ENCODE assay signal across 39 mouse cellular contexts in genomic region chr7:24640450-24640849, GRCm38 (mm10). TPM values are rescaled to one million over a fixed set of nuclear protein-coding genes. Genes with fewer than 3 reads are reported as not detected.
"Had no signal": no experiment of that assay in that cellular context is flagged by ENCODE, and none has a peak within 500 bp of the region (broad histone marks: within the 10 kb centered on the region; RNA-seq: fewer than 3 reads in every experiment).

No protein-coding gene starts in this region.

- DNase-seq: cerebellum, adult 9-10 months; cerebellum, adult 9-11 months; cerebellum, postnatal 10 days; cerebellum, postnatal 14 days; cerebellum, postnatal 25 days; cerebellum, postnatal 36 days; embryo, embryonic 11 days; forebrain, postnatal 0 days; gastrocnemius, adult 2 months; gastrocnemius, postnatal 10 days; gastrocnemius, postnatal 14 days; gastrocnemius, postnatal 25 days; gastrocnemius, postnatal 36 days; heart, adult 11 months; heart, adult 18-20 months; heart, adult 2 months had no signal

- H3K9ac ChIP-seq: embryonic facial prominence, embryonic 12.5 days; embryonic facial prominence, embryonic 13.5 days; embryonic facial prominence, embryonic 15.5 days; forebrain, embryonic 12.5 days; forebrain, embryonic 13.5 days; forebrain, embryonic 15.5 days; forebrain, postnatal 0 days had no signal

- H3K36me3 ChIP-seq: embryonic facial prominence, embryonic 10.5 days; embryonic facial prominence, embryonic 12.5 days; embryonic facial prominence, embryonic 13.5 days; embryonic facial prominence, embryonic 15.5 days; forebrain, embryonic 10.5 days; forebrain, embryonic 12.5 days; forebrain, embryonic 15.5 days had no signal

- H3K4me3 ChIP-seq: embryonic facial prominence, embryonic 10.5 days; embryonic facial prominence, embryonic 12.5 days; embryonic facial prominence, embryonic 13.5 days; embryonic facial prominence, embryonic 15.5 days; erythroblast, embryonic 14.5 days; forebrain, embryonic 10.5 days; forebrain, embryonic 12.5 days; forebrain, embryonic 13.5 days; forebrain, embryonic 15.5 days; gastrocnemius, adult 2 months; heart, adult 2 months had no signal

- H3K27ac ChIP-seq: embryonic facial prominence, embryonic 10.5 days; embryonic facial prominence, embryonic 12.5 days; embryonic facial prominence, embryonic 13.5 days; embryonic facial prominence, embryonic 15.5 days; forebrain, embryonic 10.5 days; forebrain, embryonic 12.5 days; forebrain, embryonic 13.5 days; forebrain, embryonic 15.5 days; gastrocnemius, adult 2 months; heart, adult 2 months had no signal

- H3K4me2 ChIP-seq: embryonic facial prominence, embryonic 12.5 days; embryonic facial prominence, embryonic 13.5 days; embryonic facial prominence, embryonic 15.5 days; forebrain, embryonic 12.5 days; forebrain, embryonic 13.5 days; forebrain, embryonic 15.5 days had no signal

- H3K9me3 ChIP-seq: embryonic facial prominence, embryonic 10.5 days; embryonic facial prominence, embryonic 12.5 days; embryonic facial prominence, embryonic 13.5 days; embryonic facial prominence, embryonic 15.5 days; forebrain, embryonic 10.5 days; forebrain, embryonic 12.5 days; forebrain, embryonic 13.5 days; forebrain, embryonic 15.5 days had no signal

RNA-seq across cellular contexts. Expression of gene Lypd3, which starts 4.1 kb away (rescaled TPM):
- total RNA-seq: common myeloid progenitor, adult 5-6 weeks; gastrocnemius, adult 18-20 months; gastrocnemius, adult 2 months; gastrocnemius, adult 8-10 months; gastrocnemius, postnatal 10 days; gastrocnemius, postnatal 14 days; gastrocnemius, postnatal 25 days; gastrocnemius, postnatal 36 days; gastrocnemius, postnatal 4 days; granulocyte monocyte progenitor cell, adult 5-6 weeks; heart, adult 18-20 months; heart, adult 2 months; heart, adult 8-10 months had no signal
- polyA plus RNA-seq: cortical plate, adult 2 months; erythroblast, embryonic 14.5 days; forebrain, embryonic 13.5 days; frontal cortex, adult 2 months; heart, adult 2 months had no signal

RNA-seq across cellular contexts. Expression of gene Phldb3, which starts 29.9 kb away (rescaled TPM):
- total RNA-seq: forebrain, postnatal 0 days had no signal
- polyA plus RNA-seq: embryonic facial prominence, embryonic 10.5 days; forebrain, embryonic 10.5 days; forebrain, embryonic 11.5 days; forebrain, embryonic 12.5 days; forebrain, embryonic 13.5 days; forebrain, embryonic 14.5 days; forebrain, embryonic 15.5 days; forebrain, embryonic 16.5 days; forebrain, postnatal 0 days had no signal

RNA-seq across cellular contexts. Expression of gene Tex101, which starts 36.0 kb away (rescaled TPM):
- total RNA-seq: common myeloid progenitor, adult 5-6 weeks; forebrain, postnatal 0 days; gastrocnemius, adult 18-20 months; gastrocnemius, adult 2 months; gastrocnemius, adult 8-10 months; gastrocnemius, postnatal 10 days; gastrocnemius, postnatal 14 days; gastrocnemius, postnatal 25 days; gastrocnemius, postnatal 36 days; gastrocnemius, postnatal 4 days; granulocyte monocyte progenitor cell, adult 5-6 weeks; heart, adult 18-20 months; heart, adult 2 months; heart, adult 8-10 months had no signal
- polyA plus RNA-seq: cortical plate, adult 2 months; embryonic facial prominence, embryonic 10.5 days; embryonic facial prominence, embryonic 11.5 days; embryonic facial prominence, embryonic 12.5 days; embryonic facial prominence, embryonic 13.5 days; embryonic facial prominence, embryonic 14.5 days; embryonic facial prominence, embryonic 15.5 days; erythroblast, embryonic 14.5 days; forebrain, embryonic 10.5 days; forebrain, embryonic 11.5 days; forebrain, embryonic 12.5 days; forebrain, embryonic 13.5 days; forebrain, embryonic 14.5 days; forebrain, embryonic 15.5 days; forebrain, embryonic 16.5 days; forebrain, postnatal 0 days; frontal cortex, adult 2 months; gonadal fat pad, adult 2 months had no signal

RNA-seq across cellular contexts. Expression of gene Zfp575, which starts 53.0 kb away (rescaled TPM):
- total RNA-seq: common myeloid progenitor, adult 5-6 weeks had no signal
